Mouse (Mus musculus) thymus, postnatal 25 days (tissue): ENCODE data around the gene Zc3h18.
A peak's percentile ranks its signal among the peaks of the same experiment; 100 is the strongest.

Experiments used
- DNase-seq: peaks from one replicate; pipeline ENCODE4 v3.0.0; 2022

Gene Zc3h18

DNA sequence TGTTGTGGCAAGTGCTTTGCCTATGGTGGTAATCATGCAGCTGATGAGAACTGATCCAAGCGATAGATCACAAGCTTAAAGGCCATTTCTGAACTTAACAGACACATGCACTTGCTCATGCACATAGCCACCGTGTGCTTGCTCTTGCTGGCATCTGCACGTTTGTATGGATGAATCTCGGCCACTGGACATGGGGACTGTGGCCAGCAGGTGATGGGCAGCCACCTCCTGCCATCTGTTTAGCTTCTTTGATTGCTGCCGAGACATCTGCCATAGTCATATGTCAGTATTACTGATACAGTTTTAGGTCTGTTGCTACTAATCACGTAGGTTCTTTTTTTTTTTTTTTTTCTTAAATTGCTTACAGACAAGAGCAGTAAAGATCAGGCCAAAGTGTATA, 18.9 kb downstream of the Zc3h18 start:
- DNase-seq, result no peak

DNA sequence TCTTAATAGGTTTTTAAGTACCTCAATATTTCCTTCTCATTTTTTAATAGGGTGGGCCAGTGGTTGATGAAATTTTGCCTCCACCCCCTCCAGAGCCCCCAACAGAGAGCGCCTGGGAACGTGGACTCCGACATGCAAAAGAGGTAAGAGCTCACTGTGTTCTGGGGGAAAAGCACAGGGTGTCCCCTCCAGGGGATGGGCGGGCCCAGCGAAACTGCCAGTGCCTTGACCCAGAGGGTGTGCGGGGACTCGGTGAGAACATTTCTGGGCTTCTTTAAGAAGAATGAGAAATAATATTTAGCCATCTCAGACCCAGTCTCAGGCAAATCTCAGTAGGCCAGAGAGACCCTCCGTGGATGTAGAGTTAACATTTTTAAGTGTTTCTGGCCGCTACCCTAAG, 21.8 kb downstream of the Zc3h18 start:
- no peak for DNase-seq

DNA sequence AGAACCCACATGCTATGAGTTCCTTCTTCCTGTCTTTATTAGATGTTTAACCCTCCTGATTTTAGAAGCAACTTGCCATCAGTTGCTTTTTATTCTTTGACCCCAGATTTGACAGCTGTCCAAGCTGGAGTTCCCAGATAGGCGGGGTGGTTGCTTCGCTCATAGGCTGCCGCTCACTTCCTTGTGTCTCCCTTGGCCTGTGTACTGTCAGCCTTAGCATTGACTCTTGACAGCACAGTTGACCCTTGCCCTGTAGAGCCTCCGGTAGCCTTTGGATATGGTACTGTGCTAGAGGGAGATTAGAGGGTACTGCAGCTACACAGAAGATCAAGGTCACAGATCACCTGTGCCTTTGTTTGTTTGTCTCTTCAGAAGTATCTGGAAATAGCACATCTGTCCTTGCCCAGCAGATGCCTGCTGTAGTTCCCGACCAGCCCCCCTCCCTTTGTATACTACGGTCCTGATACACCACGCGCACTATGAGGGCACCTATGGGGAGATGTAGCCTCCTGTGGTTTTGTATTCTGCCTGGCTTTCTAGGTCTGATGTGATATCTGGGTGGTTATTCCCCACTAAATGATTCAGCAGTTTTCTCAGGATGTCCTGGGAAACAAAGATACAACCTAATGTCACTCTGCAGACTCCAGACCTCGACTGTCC, 28.9 kb downstream of the Zc3h18 start:
- DNase-seq, result no peak

DNA sequence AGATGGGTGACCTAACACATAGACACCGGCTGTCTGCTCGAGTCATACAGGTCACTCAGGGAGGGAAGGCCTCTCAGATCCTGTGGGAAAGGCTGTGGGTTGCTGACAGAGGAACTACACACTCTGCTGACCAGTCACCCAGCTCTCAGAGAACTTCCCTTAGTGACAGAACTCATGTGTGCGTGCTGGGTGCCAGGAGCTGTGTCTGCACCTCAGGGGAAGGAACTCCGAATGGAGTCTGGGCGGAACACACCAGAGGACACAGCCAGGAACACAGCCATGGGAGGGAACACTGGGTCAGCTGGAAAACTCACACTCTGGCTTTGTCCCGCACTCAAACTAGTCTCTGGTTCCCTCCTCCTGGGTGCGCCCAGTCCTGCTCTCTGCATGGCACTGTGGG, 31.3 kb downstream of the Zc3h18 start:
- DNase-seq, result no peak

DNA sequence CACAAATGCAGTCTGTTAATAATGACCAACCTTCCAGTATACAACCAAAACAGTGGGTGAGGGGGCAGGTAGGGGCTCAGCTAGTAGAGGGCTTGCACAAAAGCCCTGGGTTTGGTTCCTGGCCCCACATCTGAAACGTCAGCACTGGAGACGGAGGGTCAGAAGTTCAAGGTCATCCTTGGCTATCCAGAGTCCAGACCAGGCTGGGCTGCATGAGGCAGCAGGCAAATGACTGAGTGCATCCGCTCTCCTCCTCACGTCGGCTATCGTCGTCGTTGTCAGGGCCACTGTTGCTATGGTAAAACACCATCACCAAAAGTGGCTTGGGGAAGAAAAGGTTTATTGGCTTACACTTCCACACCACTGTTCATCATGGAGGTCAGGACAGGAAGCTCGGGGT, 37.9 kb downstream of the Zc3h18 start:
- DNase-seq, result no peak

DNA sequence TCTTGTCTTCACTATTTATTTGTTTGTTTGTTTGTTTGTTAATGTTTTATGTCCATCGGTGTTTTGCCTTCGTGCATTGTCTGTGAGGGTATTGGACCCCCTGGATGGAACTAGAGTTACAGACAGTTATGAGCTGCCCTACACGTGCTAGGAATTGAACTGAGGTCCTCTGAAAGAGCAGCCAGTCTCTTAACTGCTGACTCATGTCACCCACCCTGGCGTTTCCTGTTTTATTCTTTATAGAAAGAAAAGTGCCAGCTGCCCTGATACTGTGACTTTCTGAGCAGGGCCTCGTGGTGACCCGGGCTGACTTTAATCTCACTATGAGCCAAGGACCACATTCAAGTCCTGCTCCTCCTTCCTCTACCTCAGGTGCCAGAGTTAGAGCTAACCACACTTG, 39.1 kb downstream of the Zc3h18 start:
- DNase-seq, result no peak

DNA sequence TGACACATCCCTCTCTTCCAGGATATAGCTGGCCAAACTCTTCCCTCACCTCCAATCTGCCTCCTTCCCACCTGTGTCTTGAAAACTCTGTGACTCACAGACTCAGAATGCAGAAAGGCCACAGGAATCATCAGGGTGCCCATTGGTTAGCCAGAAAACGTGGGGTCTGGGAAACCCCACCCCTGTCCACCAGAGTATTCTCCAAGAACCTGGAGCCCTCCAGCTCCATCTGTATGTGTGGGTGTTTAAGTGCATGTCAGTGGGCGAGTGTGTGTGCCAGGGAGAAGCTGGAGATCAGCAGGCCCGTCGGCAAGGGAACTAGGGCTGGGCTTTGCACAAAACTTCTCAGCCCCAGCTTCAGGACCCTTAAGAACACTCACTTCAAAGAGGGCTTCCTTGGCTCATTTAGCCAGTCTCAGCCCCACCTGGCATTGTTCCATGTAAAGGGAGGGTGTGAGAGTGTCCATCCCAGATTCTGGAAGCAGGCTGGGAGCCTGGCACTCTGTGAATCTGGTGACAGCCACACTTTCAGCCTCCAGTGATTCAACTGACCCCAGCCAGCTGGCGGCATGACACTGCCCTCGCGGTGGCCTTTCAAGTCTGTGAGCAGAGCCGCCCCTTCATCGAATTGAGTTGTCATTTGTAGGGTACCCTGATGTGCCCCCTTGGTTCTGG, 43.6 kb downstream of the Zc3h18 start:
- DNase-seq, result no peak

DNA sequence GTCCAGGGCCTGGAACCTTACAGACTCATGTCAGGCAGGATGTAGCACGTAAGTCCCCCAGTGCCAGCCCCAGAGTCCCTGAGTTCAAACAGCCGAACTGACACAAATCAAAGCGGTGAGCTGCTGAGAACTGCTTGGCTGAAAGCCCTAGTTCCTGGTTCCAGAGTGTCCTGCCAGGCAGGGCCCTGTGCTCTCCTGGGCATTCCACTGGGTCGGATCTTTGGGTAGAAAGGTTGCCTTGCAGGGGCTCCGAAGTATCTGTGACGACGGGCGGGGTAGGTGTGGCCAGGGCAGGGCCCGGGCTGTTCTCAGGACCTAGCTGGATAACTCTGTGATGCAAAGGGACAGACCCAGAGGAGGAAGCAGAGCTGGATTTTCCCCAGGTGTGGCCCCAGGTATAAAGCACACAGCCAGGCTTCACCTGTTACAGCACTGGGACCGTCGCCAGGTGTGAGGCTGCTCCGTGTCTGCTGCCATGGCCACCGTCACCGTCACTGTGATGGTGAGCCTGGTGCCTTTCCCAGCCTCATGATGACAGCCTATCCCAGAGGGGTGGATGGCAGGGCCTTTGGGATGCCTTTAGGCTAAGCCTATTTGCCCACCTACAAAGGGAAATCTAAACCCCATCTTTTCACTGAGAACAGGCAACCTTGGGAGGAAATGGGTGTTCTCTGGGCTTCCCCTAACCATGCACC, 45.1 kb downstream of the Zc3h18 start, which contains the start of gene Il17c:
Il17c (plus strand) TSS at position 645 of the 695 bp plus-strand sequence.
- no peak for DNase-seq

DNA sequence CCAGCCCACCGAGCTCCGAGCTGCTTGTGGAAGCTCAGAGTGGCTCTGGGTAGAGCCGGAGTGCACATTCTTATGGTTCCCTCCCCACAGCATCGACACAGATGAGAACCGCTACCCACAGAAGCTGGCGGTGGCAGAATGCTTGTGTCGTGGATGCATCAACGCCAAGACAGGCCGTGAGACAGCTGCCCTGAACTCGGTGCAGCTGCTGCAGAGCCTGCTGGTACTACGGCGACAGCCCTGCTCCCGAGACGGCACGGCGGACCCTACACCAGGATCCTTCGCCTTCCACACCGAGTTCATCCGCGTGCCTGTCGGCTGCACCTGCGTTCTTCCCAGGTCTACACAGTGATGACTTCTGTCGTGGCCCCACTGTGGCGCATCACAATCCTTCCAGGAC, 46.8 kb downstream of the Zc3h18 start:
- DNase-seq, result no peak

DNA sequence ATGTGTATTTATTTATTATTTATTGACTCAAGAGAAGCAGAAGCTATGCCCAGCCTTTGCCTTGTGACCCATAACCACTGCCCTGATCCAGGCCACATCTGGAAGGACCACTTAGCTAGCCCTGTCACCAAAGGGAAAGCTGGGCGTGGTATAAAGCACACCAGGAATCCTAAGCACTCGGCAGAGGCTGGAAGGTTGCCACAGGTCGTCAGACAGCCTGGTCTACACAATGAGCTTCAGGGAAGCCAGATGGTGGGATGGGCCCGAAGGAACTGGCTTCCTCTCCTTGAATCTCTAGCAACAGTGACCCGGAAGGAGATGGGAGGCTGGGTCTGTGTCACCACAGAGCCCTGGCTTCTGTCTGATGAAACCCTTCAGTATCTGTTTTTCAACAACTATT, 47.2 kb downstream of the Zc3h18 start:
- DNase-seq, result no peak

DNA sequence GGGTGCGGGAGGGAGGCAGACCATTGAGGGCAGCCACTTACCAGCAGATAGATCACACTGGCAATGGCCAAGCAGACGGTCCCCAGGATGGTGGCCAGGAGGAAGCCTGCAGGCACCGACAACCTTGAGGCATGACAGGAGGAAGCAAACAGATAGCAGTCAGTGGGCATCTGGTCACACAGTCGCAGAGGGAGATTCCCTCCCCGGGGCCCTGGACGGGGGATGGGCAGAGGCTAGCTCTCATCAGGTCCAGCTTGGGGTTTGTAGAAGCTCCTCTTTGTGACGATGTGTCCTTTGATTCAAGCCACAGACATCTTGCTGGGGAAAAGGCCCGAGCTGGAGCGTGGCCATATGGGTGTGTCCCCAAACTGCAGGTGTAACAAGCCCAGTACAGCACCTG, 49.7 kb downstream of the Zc3h18 start:
- no peak for DNase-seq

DNA sequence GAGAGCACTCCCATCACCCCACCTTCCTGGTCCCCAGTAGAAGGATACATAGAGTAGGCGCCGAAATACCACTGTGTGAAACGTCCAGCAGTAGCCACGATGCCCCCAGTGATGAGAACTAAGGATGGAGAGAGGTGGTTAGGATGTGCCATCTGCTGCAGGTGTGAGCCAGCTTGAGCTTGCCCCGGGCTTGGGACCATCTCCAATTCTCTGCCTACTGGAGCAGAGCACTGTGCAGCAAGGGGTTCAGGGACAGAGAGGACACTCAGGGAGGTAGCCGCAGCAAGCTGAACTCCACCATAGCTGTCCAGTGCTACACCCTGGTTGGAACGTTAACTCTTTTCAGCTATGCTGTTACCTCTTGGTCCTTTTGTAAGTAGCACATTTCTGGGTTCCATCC, 51.2 kb downstream of the Zc3h18 start:
- no peak for DNase-seq

DNA sequence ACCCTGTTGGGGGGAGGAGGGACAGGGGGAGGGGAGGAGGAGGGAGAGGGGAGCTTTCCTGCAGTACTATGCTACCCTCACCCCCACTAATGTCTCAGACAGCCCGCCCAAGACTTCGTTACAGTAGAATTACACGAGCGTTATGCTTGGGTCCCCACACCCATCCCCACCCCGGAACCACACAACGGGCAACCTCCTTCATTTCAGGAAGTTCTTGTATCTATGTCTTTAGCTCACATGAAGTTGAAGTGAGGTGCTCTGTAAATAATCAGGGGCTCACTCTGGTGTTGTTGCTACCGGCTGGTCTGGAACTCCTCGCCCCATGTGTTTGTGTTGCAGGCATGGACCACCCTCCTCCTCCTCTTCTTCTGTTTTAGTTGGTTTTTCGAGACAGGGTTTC, 51.8 kb downstream of the Zc3h18 start:
- DNase-seq, result no peak

DNA sequence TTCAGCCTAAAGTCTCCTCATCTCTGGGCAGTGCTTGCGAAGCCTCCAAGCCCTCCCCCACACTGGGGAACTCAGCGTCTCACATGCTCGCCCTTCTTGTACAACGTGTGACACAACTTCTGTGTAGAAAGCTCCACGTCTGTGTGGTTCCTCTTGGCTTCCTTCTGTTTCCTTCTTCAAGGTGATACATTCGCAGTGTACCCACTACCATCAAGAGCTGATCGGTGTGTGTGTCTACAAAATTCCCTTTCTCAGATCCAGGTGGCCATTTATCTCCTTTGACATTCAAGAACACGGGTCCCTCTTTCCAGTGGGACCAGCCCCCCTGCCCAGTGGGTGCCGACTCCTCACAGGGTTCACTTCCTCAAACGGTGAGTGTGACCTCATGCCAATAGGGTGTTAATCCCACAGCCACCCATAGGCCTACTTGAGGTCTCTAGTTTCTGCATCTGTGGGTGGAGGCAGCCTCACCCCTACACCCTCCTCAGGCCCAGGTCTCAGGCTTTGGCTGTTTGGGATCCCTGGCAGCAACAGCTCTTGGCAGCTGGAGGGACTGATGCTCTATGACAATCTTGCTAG, 53.7 kb downstream of the Zc3h18 start:
- DNase-seq, result no peak

DNA sequence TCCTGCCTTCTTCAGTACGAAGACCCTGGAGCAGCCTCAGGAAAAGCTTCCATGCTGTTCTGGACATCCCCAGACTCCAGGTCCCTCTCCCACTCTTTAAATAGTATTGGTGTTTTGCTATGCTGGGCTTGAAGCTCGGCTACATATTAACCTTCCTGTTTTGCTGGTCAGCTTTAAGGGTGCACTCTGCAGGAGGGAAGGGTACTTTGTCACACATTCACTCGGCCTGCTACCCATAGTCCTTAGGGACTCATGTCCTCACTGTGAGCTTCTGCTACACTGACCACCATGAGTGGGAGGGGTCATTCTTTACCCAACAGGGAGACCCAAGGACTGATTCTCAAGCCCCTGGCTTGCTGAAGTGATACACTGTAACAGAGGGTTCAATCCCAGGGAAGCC, 54.2 kb downstream of the Zc3h18 start:
- no peak for DNase-seq

DNA sequence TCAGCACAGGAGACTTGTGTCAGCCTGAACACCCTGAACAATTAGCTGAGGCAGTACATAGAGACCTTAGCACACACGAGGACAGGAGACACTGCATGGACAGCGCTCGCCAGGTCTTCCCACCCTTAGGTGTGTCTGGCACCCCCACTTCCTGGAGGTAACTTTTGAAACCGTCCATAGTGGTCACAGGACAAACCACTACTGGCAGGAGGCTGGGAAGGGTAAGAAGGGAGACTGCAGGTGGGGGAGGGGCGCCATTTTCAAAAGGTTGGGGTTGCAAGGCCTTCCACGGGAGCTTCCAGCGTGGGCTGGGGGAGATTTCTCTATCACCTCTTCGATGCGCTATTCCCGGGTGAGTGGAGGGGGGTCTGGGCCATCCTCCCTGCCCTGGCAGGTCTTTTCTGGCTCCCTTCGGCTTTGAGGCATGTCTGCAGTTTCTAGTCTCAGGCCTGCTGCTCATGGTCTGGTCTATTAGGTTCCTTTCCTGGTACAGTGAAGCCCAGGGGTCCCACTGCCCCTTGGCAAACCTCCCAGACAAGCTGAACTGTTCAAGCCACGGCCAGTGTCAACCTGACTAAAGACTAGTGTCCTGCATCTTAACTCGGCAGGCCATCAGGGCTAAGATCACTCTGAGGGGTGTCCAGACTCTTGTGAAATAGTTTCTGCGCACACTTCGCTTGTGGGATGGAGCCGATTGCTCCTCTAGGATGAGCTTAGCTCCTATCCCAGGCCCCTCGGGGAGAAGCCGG, 55.5 kb downstream of the Zc3h18 start:
- peak; percentile 53 for DNase-seq

DNA sequence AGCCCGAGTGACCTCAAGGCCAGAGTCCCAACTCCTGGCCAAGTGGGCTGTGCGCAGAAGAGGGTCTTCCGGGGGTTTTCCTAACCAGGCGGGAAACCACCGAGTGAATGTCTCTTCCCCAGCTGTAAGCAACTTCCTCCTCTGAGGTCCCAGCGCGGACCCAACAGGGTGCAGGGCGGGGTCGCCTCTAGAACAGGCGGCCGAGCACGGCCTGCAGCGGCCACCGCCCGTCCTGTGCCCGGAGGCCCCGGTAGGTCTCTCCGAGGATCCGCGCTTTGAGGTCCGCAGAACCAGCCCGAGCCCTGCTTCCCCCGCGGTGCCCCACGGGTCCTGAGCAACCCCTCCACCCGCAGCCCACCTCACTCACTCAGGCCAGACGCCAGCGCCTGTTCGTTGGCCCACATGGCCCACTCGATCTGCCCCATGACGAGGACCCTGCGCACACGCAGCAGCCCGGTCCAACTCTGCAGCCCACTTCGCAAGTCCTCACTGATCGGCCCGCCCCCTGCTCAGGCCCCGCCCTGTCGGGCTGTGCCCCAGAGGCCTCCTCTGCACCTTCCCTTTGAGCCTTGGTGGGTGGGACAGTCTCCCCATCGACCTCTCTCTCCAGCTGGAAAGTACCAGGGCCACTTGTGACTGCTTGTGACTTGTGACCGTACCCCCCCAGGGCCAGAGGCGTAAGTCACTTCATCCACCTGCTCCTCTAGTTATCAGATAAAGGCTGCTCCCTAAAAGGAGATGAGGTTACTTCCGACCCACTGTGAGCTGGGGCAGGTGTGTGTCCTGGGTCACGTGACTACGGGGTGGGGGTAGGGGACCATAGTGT, 56.2 kb downstream of the Zc3h18 start, which contains the start of gene Cyba:
Cyba (minus strand) TSS at position 488 of the 826 bp plus-strand sequence.
- DNase-seq, result peak; percentile 89

DNA sequence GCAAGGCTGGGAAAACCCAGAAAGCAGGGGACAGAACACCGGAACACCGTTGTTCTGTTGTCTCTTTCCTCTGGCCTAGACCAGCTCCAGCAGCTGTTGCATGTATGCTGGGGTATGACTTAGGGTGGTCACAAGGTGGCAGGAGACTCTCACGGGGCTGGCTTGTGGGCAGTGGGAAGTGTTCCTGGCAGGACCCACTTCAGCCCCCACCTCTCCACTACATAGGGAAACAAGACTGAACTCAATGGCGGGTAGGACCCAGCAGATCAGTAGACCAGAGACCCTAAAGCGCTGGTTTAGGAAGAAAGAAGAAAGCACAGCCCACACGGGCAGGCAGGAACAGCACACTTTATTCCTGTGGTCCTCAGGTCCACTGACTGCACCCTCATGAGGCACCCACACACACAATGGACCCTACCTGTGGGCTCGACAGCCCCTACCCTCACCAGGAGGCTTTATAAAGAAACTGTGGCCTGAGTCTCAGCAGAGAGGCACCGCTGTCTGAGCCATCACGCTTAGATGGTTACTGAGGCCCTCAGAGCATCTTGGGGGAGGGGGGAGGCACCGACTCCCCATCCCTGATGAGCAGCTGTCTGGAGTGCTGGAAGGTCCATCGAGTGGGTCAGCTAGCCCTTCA, 57.0 kb downstream of the Zc3h18 start:
- DNase-seq, result no peak

DNA sequence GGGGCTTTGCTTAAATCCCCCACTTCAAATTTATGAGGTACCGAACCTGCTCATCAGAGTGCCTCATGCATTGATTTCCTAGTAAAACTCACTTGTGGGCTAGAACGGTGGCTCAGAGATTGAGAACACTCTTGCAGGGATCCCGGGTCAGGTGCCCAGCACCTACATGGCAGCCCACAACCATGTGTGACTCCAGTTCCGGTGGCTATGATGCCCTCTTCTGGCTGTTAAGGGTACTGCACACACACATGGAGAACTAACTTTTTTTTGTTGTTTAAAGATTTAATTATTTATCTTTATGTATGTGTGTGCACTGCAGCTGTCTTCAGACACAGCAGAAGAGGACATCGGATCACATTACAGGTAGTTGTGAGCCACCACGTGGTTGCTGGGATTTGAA, 59.0 kb downstream of the Zc3h18 start:
- DNase-seq, result no peak

DNA sequence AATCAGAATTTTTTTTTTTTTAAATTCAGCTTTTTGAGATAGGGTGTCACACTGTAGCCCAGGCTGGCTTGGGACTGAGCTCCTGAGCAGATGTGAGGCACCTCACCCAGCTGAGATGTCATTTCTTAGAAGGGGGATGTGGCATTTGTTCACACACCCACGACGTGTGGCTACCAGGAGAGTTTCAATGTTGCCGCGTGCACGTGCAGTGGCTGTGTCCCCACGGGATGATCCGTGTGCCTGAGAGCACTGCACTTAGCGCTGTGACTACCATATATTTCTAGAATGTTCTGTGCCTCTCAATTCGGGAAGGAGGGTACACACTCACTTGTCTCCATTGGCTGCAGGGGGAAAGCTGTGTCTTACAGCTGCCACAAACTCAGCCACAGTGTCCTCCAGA, 59.7 kb downstream of the Zc3h18 start:
- DNase-seq, result no peak

DNA sequence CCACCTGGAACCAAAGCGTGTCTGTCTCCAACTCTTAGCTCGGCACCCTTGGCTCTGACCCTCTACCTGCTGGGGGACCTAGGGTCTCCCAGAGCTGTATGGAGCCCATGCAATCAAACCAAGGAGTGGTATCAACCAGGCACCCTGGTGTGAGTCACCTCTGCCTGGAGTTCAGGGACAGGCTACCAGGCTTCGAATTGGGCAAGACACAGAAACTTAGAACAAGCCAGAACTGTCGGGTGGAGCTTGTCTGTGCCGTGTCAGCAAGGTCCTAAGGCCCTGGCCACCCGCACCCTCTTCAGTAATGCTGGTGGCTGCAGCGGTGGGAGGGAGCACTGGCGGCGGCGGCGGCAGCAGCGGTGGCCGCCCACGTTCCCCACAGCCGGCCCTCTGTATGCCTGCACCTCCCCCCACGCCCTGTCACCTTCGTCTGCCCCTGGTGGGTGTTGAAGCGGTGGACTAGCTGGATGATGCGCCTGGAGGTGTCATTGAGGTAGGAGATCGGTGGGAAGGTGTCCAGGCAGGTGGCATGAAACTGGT, 60.2 kb downstream of the Zc3h18 start:
- no peak for DNase-seq
